Mouse (Mus musculus) stomach, embryonic 16.5 days (tissue): ENCODE results near the gene Uevld. TPM values are rescaled to one million over a fixed set of nuclear protein-coding genes. Genes with fewer than 3 reads are reported as not detected.

Experiments used
- ATAC-seq: fragments of 200-750 bp; cut with Nextera tagmentation; 2 replicates; pipeline ENCODE4 v1.8.0; 2017; ENCODE audit warnings: moderate number of reproducible peaks, moderate TSS enrichment; ENCODE audit not compliant: insufficient read depth, low FRiP score
- H3K27ac ChIP-seq: fragments of 300-500 bp; sonication (generic); 2 replicates; pipeline ENCODE4 v1.5.1; 2014; ENCODE audit warnings: low read length
- H3K27me3 ChIP-seq: fragments of 300-500 bp; sonication (generic); 2 replicates; pipeline ENCODE4 v1.6.1; 2014; ENCODE audit warnings: low read length, control low read depth, mixed read lengths; ENCODE audit not compliant: control insufficient read depth, insufficient read depth
- H3K36me3 ChIP-seq: fragments of 300-500 bp; sonication (generic); 2 replicates; pipeline ENCODE4 v1.6.1; 2014; ENCODE audit warnings: low read length; ENCODE audit not compliant: control insufficient read depth, insufficient read depth
- H3K4me1 ChIP-seq: fragments of 300-500 bp; sonication (generic); 2 replicates; pipeline ENCODE4 v1.6.1; 2014; ENCODE audit warnings: low read length, control low read depth, mixed read lengths; ENCODE audit not compliant: control insufficient read depth, insufficient read depth
- H3K4me2 ChIP-seq: fragments of 300-500 bp; sonication (generic); 2 replicates; pipeline ENCODE4 v1.6.1; 2014; ENCODE audit warnings: low read depth, low read length, mixed read lengths
- H3K4me3 ChIP-seq: fragments of 300-500 bp; sonication (generic); replicated peaks from 2 replicates; pipeline ENCODE4 v1.5.1; 2014; ENCODE audit warnings: mild to moderate bottlenecking, low read length
- H3K9ac ChIP-seq: fragments of 300-500 bp; sonication (generic); 2 replicates; pipeline ENCODE4 v1.6.1; 2014; ENCODE audit warnings: low read length
- H3K9me3 ChIP-seq: fragments of 300-500 bp; sonication (generic); replicated peaks from 2 replicates; pipeline ENCODE4 v1.6.1; 2016; ENCODE audit warnings: low read length, control low read depth; ENCODE audit not compliant: control insufficient read depth
- WGBS: fragments of 180-500 bp; shearing (Covaris S2); extraction: QIAGEN DNeasy Blood & Tissue Kit; methylation state at CpG from one replicate; pipeline ENCODE4 v1.1.7; 2014; 5-methylcytosine and 5-hydroxymethylcytosine counted together
- polyA plus RNA-seq: library from polyadenylated mRNA; unstranded; fragments of >200 nt; fragmentation: Nextera tagmentation; extraction: Ambion mirVana; gene quantifications from 2 replicates; pipeline ENCODE4 v1.2.1, GENCODE M21; 2015

Gene Uevld
- 11.6 and 12.6 TPM in 2 replicates for polyA plus RNA-seq

GRCm38 (mm10) chr7:46957831-46958691 lies at the start of gene Uevld:
Gene Uevld (minus strand): TSS chr7:46958527.
- Histone ChIP-seq H3K4me3 (peak within 1 kb of the TSS; percentile 83), H3K27ac (peak within 1 kb of the TSS; percentile 43; the same call in 1 of the 2 replicates), H3K36me3 (0 out of 2 replicates have a peak, but pooled peaks cover 7% of the 10 kb centered on the region), H3K4me1 (peaks cover 20% of the 10 kb centered on the region), H3K9me3 (no peaks in the 10 kb centered on the region), H3K4me2 (peak within 1 kb of the TSS; percentile 67), H3K27me3 (no peaks in the 10 kb centered on the region), H3K9ac (peak within 1 kb of the TSS; percentile 91)
- peak; percentile 94 for ATAC-seq
- WGBS = under 1% methylated on average over 51 of the region's 51 CpGs

GRCm38 (mm10) chr7:47007818-47008167 lies 49.5 kb upstream of the Uevld start:
- ATAC-seq = peak; percentile 62
- H3K27ac ChIP-seq = peak overlapping the region; percentile 97
- WGBS = under 1% methylated on average over 25 of the region's 25 CpGs
- H3K9ac ChIP-seq = peak overlapping the region; percentile 92
- no peaks in the 10 kb centered on the region for H3K27me3 ChIP-seq
- peak overlapping the region; percentile 89 for H3K4me2 ChIP-seq
- no peaks in the 10 kb centered on the region for H3K36me3 ChIP-seq
- H3K4me3 ChIP-seq = peak overlapping the region; percentile 90
- H3K9me3 ChIP-seq = no peaks in the 10 kb centered on the region
- H3K4me1 ChIP-seq = peaks cover 21% of the 10 kb centered on the region

- H3K27me3 ChIP-seq = no peaks in the 10 kb centered on the region
- no peaks in the 10 kb centered on the region for H3K9me3 ChIP-seq
- H3K4me1 ChIP-seq = peaks cover 26% of the 10 kb centered on the region
- peak overlapping the region; percentile 89 for H3K4me2 ChIP-seq
- peak overlapping the region; percentile 92 for H3K9ac ChIP-seq
- peak overlapping the region; percentile 97 for H3K27ac ChIP-seq
- 13% methylated on average over 21 of the region's 21 CpGs for WGBS
- no peaks in the 10 kb centered on the region for H3K36me3 ChIP-seq
- ATAC-seq = no peak
- H3K4me3 ChIP-seq = peak overlapping the region; percentile 90
These were observed 48.9 kb upstream of the Uevld start for GRCm38 (mm10) chr7:47007109-47007780.

- Histone ChIP-seq H3K27me3 (no peaks in the 10 kb centered on the region), H3K4me1 (peaks cover 43% of the 10 kb centered on the region), H3K9me3 (no peaks in the 10 kb centered on the region), H3K4me3 (no peak overlapping the region), H3K9ac (no peak overlapping the region), H3K27ac (no peak overlapping the region), H3K36me3 (peaks cover 2% of the 10 kb centered on the region; the same call in 1 of the 2 replicates), H3K4me2 (no peak overlapping the region)
- ATAC-seq = no peak
- 64% methylated on average over 3 of the region's 3 CpGs for whole genome bisulfite sequencing
These were observed 45.2 kb upstream of the Uevld start for GRCm38 (mm10) chr7:47003411-47004115.

- Histone ChIP-seq H3K9ac (no peak overlapping the region), H3K4me2 (no peak overlapping the region), H3K27me3 (no peaks in the 10 kb centered on the region), H3K9me3 (no peaks in the 10 kb centered on the region), H3K4me1 (peaks cover 41% of the 10 kb centered on the region), H3K4me3 (no peak overlapping the region), H3K36me3 (peaks cover 18% of the 10 kb centered on the region), H3K27ac (peak overlapping the region; percentile 13; the same call in 1 of the 2 replicates)
- WGBS = 57% methylated on average over 4 of the region's 4 CpGs
- no peak for ATAC-seq
These were observed 43.6 kb upstream of the Uevld start for GRCm38 (mm10) chr7:47001900-47002275.

- Histone ChIP-seq H3K4me2 (no peak overlapping the region), H3K4me3 (no peak overlapping the region), H3K9ac (no peak overlapping the region; the same call in 1 of the 2 replicates), H3K27ac (peak overlapping the region; percentile 46; the same call in 1 of the 2 replicates), H3K9me3 (no peaks in the 10 kb centered on the region), H3K27me3 (no peaks in the 10 kb centered on the region), H3K36me3 (peaks cover 18% of the 10 kb centered on the region), H3K4me1 (peaks cover 39% of the 10 kb centered on the region)
- 28% methylated on average over 5 of the region's 5 CpGs for WGBS
- no peak for ATAC-seq
These were observed 43.0 kb upstream of the Uevld start for GRCm38 (mm10) chr7:47001125-47001899.

GRCm38 (mm10) chr7:47000644-47000983 lies 42.3 kb upstream of the Uevld start:
- Histone ChIP-seq H3K9ac (peak overlapping the region; percentile 6; the same call in 1 of the 2 replicates), H3K4me1 (peaks cover 39% of the 10 kb centered on the region), H3K9me3 (no peaks in the 10 kb centered on the region), H3K4me2 (0 out of 2 replicates have a peak overlapping the region, but pooled peaks have one; percentile 5), H3K27ac (peak overlapping the region; percentile 25), H3K4me3 (no peak overlapping the region), H3K36me3 (peaks cover 21% of the 10 kb centered on the region), H3K27me3 (no peaks in the 10 kb centered on the region)
- WGBS = 29% methylated on average over 3 of the region's 3 CpGs
- peak; percentile 65; the same call in 1 of the 2 replicates for ATAC-seq

GRCm38 (mm10) chr7:46999983-47000643 lies 41.8 kb upstream of the Uevld start:
- H3K4me3 ChIP-seq = no peak overlapping the region
- peaks cover 21% of the 10 kb centered on the region for H3K36me3 ChIP-seq
- ATAC-seq = no peak; the same call in 1 of the 2 replicates
- peaks cover 39% of the 10 kb centered on the region for H3K4me1 ChIP-seq
- H3K27me3 ChIP-seq = no peaks in the 10 kb centered on the region
- 53% methylated on average over 8 of the region's 8 CpGs for WGBS
- H3K9ac ChIP-seq = peak overlapping the region; percentile 6; the same call in 1 of the 2 replicates
- H3K9me3 ChIP-seq = no peaks in the 10 kb centered on the region
- H3K27ac ChIP-seq = peak overlapping the region; percentile 62
- 0 out of 2 replicates have a peak overlapping the region, but pooled peaks have one; percentile 5 for H3K4me2 ChIP-seq
